Mouse (Mus musculus): Measurements from ENCODE around the gene Kazald1. TPM values are rescaled to one million over a fixed set of nuclear protein-coding genes. Genes with fewer than 3 reads are reported as not detected.
A peak's percentile ranks its signal among the peaks of the same experiment; 100 is the strongest.

Gene Kazald1
- polyA plus RNA-seq, 1 experiment from 2014 or later: 0.94 TPM

DNA sequence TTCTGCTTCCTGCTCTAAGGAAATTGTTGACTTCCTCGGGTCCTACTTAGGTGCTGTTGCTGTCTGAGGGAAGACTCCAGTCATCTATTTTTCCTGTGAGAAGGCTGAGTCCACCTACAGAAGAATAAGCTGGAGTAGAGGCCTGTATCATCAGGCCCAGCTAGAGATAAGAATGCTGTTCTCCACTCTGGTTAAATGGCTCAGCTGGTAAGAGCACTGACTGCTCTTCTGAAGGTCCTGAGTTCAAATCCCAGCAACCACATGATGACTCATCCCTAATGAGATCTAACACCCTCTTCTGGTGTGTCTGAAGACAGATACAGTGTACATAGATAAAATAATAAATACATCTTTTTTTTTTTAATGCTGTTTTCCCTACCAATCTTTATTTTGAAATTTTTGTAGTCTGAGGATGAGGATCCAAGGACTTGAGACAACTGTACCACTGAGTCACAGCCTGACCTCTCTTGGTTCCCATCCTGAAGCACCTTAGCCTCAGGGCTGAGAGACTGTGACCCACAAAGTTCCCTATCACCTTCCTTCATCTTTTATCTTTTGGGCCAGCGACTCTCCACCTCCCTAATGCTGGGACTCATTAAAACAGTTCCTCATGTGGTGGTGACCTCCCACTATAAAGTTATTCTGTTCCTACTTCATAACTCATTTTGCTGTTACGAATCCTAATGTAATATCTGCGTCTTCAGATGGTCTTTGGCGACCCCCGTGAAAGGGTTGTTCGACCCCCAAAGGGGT lies 7.1 kb upstream of the Kazald1 start:
- no peak overlapping the region for H3K4me3 ChIP-seq (replicated peaks)
- H3K27me3 ChIP-seq: peaks cover 74% of the 10 kb centered on the region
- no peak overlapping the region for H3K4me2 ChIP-seq (replicated peaks)
- H3K9me3 ChIP-seq: no peaks in the 10 kb centered on the region
- H3K36me3 ChIP-seq: no peaks in the 10 kb centered on the region
- no peak overlapping the region for H3K9ac ChIP-seq (replicated peaks)
- 79% methylated on average over 7 of the region's 7 CpGs for whole genome bisulfite sequencing
- H3K4me1 ChIP-seq (replicated peaks): peaks cover 14% of the 10 kb centered on the region
- ATAC-seq: no peak
- H3K27ac ChIP-seq: no peak overlapping the region

GRCm38 (mm10) chr19:45073871-45074542 lies 1.0 kb upstream of the Kazald1 start:
- Histone ChIP-seq H3K27ac (peak overlapping the region; percentile 83; the same call in 1 of the 2 replicates), H3K9ac (replicated peaks) (peak overlapping the region; percentile 75), H3K4me3 (replicated peaks) (peak overlapping the region; percentile 55), H3K9me3 (no peaks in the 10 kb centered on the region), H3K4me1 (replicated peaks) (peaks cover 28% of the 10 kb centered on the region), H3K27me3 (peaks cover 68% of the 10 kb centered on the region), H3K36me3 (no peaks in the 10 kb centered on the region), H3K4me2 (replicated peaks) (peak overlapping the region; percentile 91)
- WGBS: 9% methylated on average over 20 of the region's 20 CpGs
- ATAC-seq: 0 out of 2 replicates have a peak, but pooled peaks have one; percentile 10

GRCm38 (mm10) chr19:45075323-45076035 lies 438 bp downstream of the Kazald1 start:
- Histone ChIP-seq H3K9me3 (no peaks in the 10 kb centered on the region), H3K36me3 (no peaks in the 10 kb centered on the region), H3K4me1 (replicated peaks) (peaks cover 39% of the 10 kb centered on the region), H3K27ac (no peak overlapping the region), H3K9ac (replicated peaks) (peak overlapping the region; percentile 75), H3K27me3 (peaks cover 71% of the 10 kb centered on the region), H3K4me2 (replicated peaks) (peak overlapping the region; percentile 91), H3K4me3 (replicated peaks) (peak overlapping the region; percentile 55)
- ATAC-seq: peak; percentile 41
- WGBS: under 1% methylated on average over 32 of the region's 32 CpGs

- H3K4me3 ChIP-seq (replicated peaks): peak overlapping the region; percentile 55
- no peaks in the 10 kb centered on the region for H3K9me3 ChIP-seq
- peak overlapping the region; percentile 91 for H3K4me2 ChIP-seq (replicated peaks)
- ATAC-seq: no peak
- no peak overlapping the region for H3K9ac ChIP-seq (replicated peaks)
- H3K36me3 ChIP-seq: no peaks in the 10 kb centered on the region
- H3K27ac ChIP-seq: no peak overlapping the region
- WGBS: 5% methylated on average over 17 of the region's 17 CpGs
- H3K4me1 ChIP-seq (replicated peaks): peaks cover 45% of the 10 kb centered on the region
- H3K27me3 ChIP-seq: peaks cover 76% of the 10 kb centered on the region
Observed at GRCm38 (mm10) chr19:45076036-45076575, 1.1 kb downstream of the Kazald1 start.

DNA sequence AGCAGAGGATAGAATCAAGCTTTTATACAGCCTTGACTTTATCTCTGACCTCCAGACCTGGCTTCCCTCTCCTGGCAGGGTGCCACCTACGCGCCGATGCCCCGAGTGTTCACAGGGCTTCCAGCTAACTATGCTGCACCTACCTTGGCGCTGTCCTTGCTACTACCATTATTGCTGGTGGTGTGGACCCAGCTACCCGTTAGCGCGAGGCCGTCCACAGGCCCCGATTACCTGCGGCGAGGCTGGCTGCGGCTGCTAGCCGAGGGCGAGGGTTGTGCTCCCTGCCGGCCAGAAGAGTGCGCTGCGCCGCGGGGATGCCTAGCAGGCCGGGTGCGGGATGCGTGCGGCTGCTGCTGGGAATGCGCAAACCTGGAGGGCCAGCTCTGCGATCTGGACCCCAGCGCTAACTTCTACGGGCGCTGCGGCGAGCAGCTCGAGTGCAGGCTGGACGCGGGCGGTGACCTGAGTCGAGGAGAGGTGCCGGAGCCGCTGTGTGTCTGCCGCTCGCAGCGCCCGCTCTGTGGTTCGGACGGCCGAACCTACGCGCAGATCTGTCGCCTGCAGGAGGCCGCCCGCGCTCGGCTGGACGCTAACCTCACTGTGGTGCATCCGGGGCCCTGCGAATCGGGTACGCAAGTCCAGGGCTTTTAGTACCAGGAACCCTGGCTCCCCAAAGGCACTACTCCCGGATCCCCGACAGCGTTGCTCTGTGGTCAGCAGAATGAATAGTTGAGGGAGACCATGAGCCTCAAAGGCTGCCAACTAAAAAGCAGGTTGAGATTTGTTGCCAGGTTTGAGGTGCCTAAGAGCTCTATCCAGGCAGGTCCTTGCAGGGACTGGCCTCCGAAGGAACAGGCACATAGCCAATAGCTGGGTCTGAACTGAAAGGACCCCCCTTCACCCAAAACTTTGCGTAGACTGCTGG lies 1.8 kb downstream of the Kazald1 start:
- peaks cover 46% of the 10 kb centered on the region for H3K4me1 ChIP-seq (replicated peaks)

GRCm38 (mm10) chr19:45077742-45078645 lies 3.0 kb downstream of the Kazald1 start:
- Histone ChIP-seq H3K4me1 (replicated peaks) (peaks cover 46% of the 10 kb centered on the region), H3K27me3 (peaks cover 83% of the 10 kb centered on the region), H3K4me2 (replicated peaks) (no peak overlapping the region), H3K27ac (no peak overlapping the region), H3K4me3 (replicated peaks) (no peak overlapping the region), H3K36me3 (no peaks in the 10 kb centered on the region), H3K9ac (replicated peaks) (no peak overlapping the region), H3K9me3 (no peaks in the 10 kb centered on the region)
- WGBS: 5% methylated on average over 20 of the region's 20 CpGs
- no peak for ATAC-seq

More for the DNA sequence above, 1.8 kb downstream of the Kazald1 start:
- Histone ChIP-seq H3K27ac (no peak overlapping the region), H3K9me3 (no peaks in the 10 kb centered on the region), H3K36me3 (no peaks in the 10 kb centered on the region), H3K4me2 (replicated peaks) (peak overlapping the region; percentile 53), H3K27me3 (peaks cover 76% of the 10 kb centered on the region), H3K4me3 (replicated peaks) (peak overlapping the region; percentile 37), H3K9ac (replicated peaks) (peak overlapping the region; percentile 53)
- ATAC-seq: no peak
- under 1% methylated on average over 62 of the region's 62 CpGs for WGBS

GRCm38 (mm10) chr19:45078971-45079764 lies 4.1 kb downstream of the Kazald1 start:
- peak overlapping the region; percentile 55 for H3K4me2 ChIP-seq (replicated peaks)
- no peaks in the 10 kb centered on the region for H3K9me3 ChIP-seq
- H3K4me3 ChIP-seq (replicated peaks): no peak overlapping the region
- WGBS: 4% methylated on average over 17 of the region's 17 CpGs
- H3K9ac ChIP-seq (replicated peaks): no peak overlapping the region
- no peaks in the 10 kb centered on the region for H3K36me3 ChIP-seq
- H3K4me1 ChIP-seq (replicated peaks): peaks cover 43% of the 10 kb centered on the region
- ATAC-seq: no peak
- H3K27ac ChIP-seq: no peak overlapping the region
- H3K27me3 ChIP-seq: peaks cover 89% of the 10 kb centered on the region

- peaks cover 40% of the 10 kb centered on the region for H3K4me1 ChIP-seq (replicated peaks)
- no peaks in the 10 kb centered on the region for H3K36me3 ChIP-seq
- peak overlapping the region; percentile 55 for H3K4me2 ChIP-seq (replicated peaks)
- ATAC-seq: peak; percentile 3; the same call in 1 of the 2 replicates
- WGBS: under 1% methylated on average over 45 of the region's 45 CpGs
- peaks cover 97% of the 10 kb centered on the region for H3K27me3 ChIP-seq
- H3K27ac ChIP-seq: no peak overlapping the region
- no peaks in the 10 kb centered on the region for H3K9me3 ChIP-seq
- H3K9ac ChIP-seq (replicated peaks): peak overlapping the region; percentile 44; the same call in 1 of the 2 replicates
- H3K4me3 ChIP-seq (replicated peaks): peak overlapping the region; percentile 30
Observed at GRCm38 (mm10) chr19:45079769-45080515, 4.9 kb downstream of the Kazald1 start.

- peaks cover 36% of the 10 kb centered on the region for H3K4me1 ChIP-seq (replicated peaks)
- H3K36me3 ChIP-seq: no peaks in the 10 kb centered on the region
- no peak for ATAC-seq
- whole genome bisulfite sequencing: under 1% methylated on average over 17 of the region's 17 CpGs
- H3K4me2 ChIP-seq (replicated peaks): peak overlapping the region; percentile 55
- peak overlapping the region; percentile 30 for H3K4me3 ChIP-seq (replicated peaks)
- H3K9ac ChIP-seq (replicated peaks): peak overlapping the region; percentile 36; the same call in 1 of the 2 replicates
- H3K9me3 ChIP-seq: no peaks in the 10 kb centered on the region
- H3K27ac ChIP-seq: no peak overlapping the region
- peaks cover 98% of the 10 kb centered on the region for H3K27me3 ChIP-seq
Observed at GRCm38 (mm10) chr19:45080711-45081110, 5.7 kb downstream of the Kazald1 start.
